ENCODE assay signal across 8 mouse cellular contexts in the genomic region with DNA sequence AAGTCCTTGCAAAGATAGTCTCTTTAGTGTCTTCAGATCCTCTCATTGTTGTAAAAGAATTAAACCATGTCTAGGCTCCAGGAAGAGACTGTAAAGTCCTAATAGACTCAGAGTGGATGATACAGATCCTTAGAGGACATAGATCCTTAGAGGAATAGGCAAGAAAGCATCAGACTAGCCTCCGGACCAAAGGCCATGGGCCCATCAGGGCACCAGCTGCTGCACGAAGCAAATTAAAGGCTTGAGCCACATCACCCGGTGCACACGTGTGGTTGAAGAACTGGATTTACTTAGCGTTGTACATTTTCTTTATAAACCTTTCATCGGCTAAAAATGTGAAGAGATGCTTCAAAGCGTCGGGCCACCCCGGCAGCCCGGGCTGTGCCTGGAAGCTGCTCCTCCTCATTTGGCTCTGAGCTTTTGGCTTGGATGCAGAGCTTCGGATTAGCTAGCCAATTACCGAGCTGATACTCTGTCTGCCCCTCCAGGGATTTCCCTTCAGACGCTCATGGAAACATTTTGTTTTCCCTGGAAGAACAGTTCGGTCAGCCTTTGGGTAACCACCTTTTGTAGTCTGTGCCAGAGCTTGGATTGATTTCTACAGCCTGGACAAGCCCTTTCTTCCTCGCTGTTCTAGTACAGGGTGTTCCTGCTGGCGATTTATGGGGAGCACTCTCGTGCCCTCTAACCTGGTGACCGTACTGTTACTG.
DNase-seq lines count a peak whose midpoint lies in the region; ATAC-seq and TF ChIP-seq lines count a peak whose summit lies in the region.

No protein-coding gene starts in this region.

- DNase-seq in frontal cortex, postnatal 25 days (ENCODE audit: low spot score in 2 of 2): no peak
- peak; percentile 27 to 51 for DNase-seq in adrenal gland, postnatal 36 days
- peak; percentile 10 to 33 for DNase-seq in frontal cortex, postnatal 14 days (ENCODE audit: low spot score in 2 of 2)
- peak; percentile 34 for DNase-seq in kidney, postnatal 14 days
- DNase-seq in lung, embryonic 14.5 days: peak; percentile 16
- DNase-seq in stomach, postnatal 0 days (ENCODE audit: low spot score): peak; percentile 17
- no peak for DNase-seq in embryo, embryonic 9.5 days (ENCODE audit: extremely low spot score)

- H3K4me3 ChIP-seq in lung, embryonic 14.5 days (ENCODE audit: low read depth, low read length): no peak overlapping the region
- no peak overlapping the region for H3K4me3 ChIP-seq in stomach, postnatal 0 days (ENCODE audit: low read depth, low read length)

- TF ChIP-seq CTCF in lung, embryonic 14.5 days (IDR thresholded peaks at IDR 0.05; ENCODE audit: low read depth): no peak
- TF ChIP-seq CTCF in stomach, postnatal 0 days (IDR thresholded peaks at IDR 0.05; ENCODE audit: low read depth): no peak

- H3K9ac ChIP-seq in lung, embryonic 14.5 days: no peak overlapping the region
- H3K9ac ChIP-seq in stomach, postnatal 0 days (ENCODE audit: low read length): no peak overlapping the region

- H3K27me3 ChIP-seq in lung, embryonic 14.5 days (ENCODE audit: insufficient read depth, low read length): no peaks in the 10 kb centered on the region
- H3K27me3 ChIP-seq in stomach, postnatal 0 days (ENCODE audit: control insufficient read depth, insufficient read depth, low read length): no peaks in the 10 kb centered on the region

- no peaks in the 10 kb centered on the region for H3K9me3 ChIP-seq in lung, embryonic 14.5 days (ENCODE audit: low read depth, low read length)
- H3K9me3 ChIP-seq in stomach, postnatal 0 days (ENCODE audit: control insufficient read depth, low read length): no peaks in the 10 kb centered on the region

- WGBS in lung, embryonic 14.5 days: 75% methylated on average over 18 of the region's 18 CpGs
- 55% methylated on average over 18 of the region's 18 CpGs for WGBS in stomach, postnatal 0 days

- no peaks in the 10 kb centered on the region for H3K36me3 ChIP-seq in lung, embryonic 14.5 days (ENCODE audit: insufficient read depth)
- H3K36me3 ChIP-seq in stomach, postnatal 0 days (ENCODE audit: control insufficient read depth, insufficient read depth, low read length): no peaks in the 10 kb centered on the region

- ATAC-seq in frontal cortex, adult (ENCODE audit: low TSS enrichment): peak; percentile 84
- ATAC-seq in lung, embryonic 14.5 days (ENCODE audit: insufficient read depth): no peak
- ATAC-seq in stomach, postnatal 0 days (ENCODE audit: low FRiP score, low TSS enrichment): peak; percentile 83; the same call in 1 of the 2 replicates

- TF ChIP-seq EP300 in stomach, postnatal 0 days (optimal IDR thresholded peaks at IDR 0.05): peak; percentile 98

- H3K4me1 ChIP-seq in lung, embryonic 14.5 days (ENCODE audit: insufficient read depth): no peaks in the 10 kb centered on the region
- no peaks in the 10 kb centered on the region for H3K4me1 ChIP-seq in stomach, postnatal 0 days (replicated peaks; ENCODE audit: control insufficient read depth, insufficient read depth)

- no peak overlapping the region for H3K27ac ChIP-seq in lung, embryonic 14.5 days (ENCODE audit: low read depth)
- peak overlapping the region; percentile 67 for H3K27ac ChIP-seq in stomach, postnatal 0 days (replicated peaks)

- no peak overlapping the region for H3K4me2 ChIP-seq in lung, embryonic 14.5 days
- no peak overlapping the region for H3K4me2 ChIP-seq in stomach, postnatal 0 days (replicated peaks; ENCODE audit: low read depth)

Comparison
In these comparisons a context has a peak if more than half of its experiments do, and no peak if none do; other contexts are left out.
1. DNase-seq: peak in adrenal gland, postnatal 36 days (2 of 2), frontal cortex, postnatal 14 days (2 of 2), kidney, postnatal 14 days (single experiment), lung, embryonic 14.5 days (single experiment) and stomach, postnatal 0 days (single experiment); none in frontal cortex, postnatal 25 days (0 of 2) and embryo, embryonic 9.5 days (single experiment).